Mouse (Mus musculus): ENCODE results near the gene Cox17. TPM values are rescaled to one million over a fixed set of nuclear protein-coding genes. Genes with fewer than 3 reads are reported as not detected.
"Not testable (repeated sequence)": the region's sequence is repeated elsewhere in the genome, so short reads cannot be mapped to it uniquely, and the experiment has no call there.

Gene Cox17
- 73.5 and 90.3 TPM in 2 replicates for polyA plus RNA-seq (2012; rRNA removed)

- 2% methylated on average over 35 of the region's 35 CpGs for WGBS
- DNase-seq (ENCODE audit: low read depth, low spot score), result peak; percentile 90
Observed at GRCm38 (mm10) chr16:38346529-38347325, at the start of gene Cox17, which contains the start of gene Gm21987. Gene Cox17, plus strand, starts transcription at chr16:38346991. Gene Gm21987, plus strand, starts transcription at chr16:38347040.

GRCm38 (mm10) chr16:38298410-38298809, 48.4 kb upstream of the Cox17 start:
- 16% methylated on average over 6 of the region's 6 CpGs for WGBS
- DNase-seq (ENCODE audit: low read depth, low spot score), result no peak

GRCm38 (mm10) chr16:38302367-38302766, 44.4 kb upstream of the Cox17 start:
- WGBS, result 82% methylated on average over 13 of the region's 13 CpGs
- no peak for DNase-seq (ENCODE audit: low read depth, low spot score)

GRCm38 (mm10) chr16:38304460-38305194, 42.2 kb upstream of the Cox17 start:
- WGBS, result 58% methylated on average over 17 of the region's 17 CpGs
- no peak for DNase-seq (ENCODE audit: low read depth, low spot score)

- no peak for DNase-seq (ENCODE audit: low read depth, low spot score)
- 45% methylated on average over 18 of the region's 18 CpGs for WGBS
Observed at GRCm38 (mm10) chr16:38306571-38307220, 40.1 kb upstream of the Cox17 start.

- DNase-seq (ENCODE audit: low read depth, low spot score), result no peak
- WGBS, result 59% methylated on average over 5 of the region's 5 CpGs
Observed at GRCm38 (mm10) chr16:38307221-38307605, 39.6 kb upstream of the Cox17 start.

GRCm38 (mm10) chr16:38307651-38308050, 39.1 kb upstream of the Cox17 start:
- WGBS, result 68% methylated on average over 7 of the region's 7 CpGs
- no peak for DNase-seq (ENCODE audit: low read depth, low spot score)

- no peak for DNase-seq (ENCODE audit: low read depth, low spot score)
- WGBS, result 84% methylated on average over 11 of the region's 11 CpGs
Observed at GRCm38 (mm10) chr16:38308195-38308594, 38.6 kb upstream of the Cox17 start.

- 73% methylated on average over 9 of the region's 9 CpGs for WGBS
Observed at GRCm38 (mm10) chr16:38318492-38318891, 28.3 kb upstream of the Cox17 start.

GRCm38 (mm10) chr16:38319087-38319486, 27.7 kb upstream of the Cox17 start:
- 93% methylated on average over 4 of the region's 4 CpGs for WGBS
- no peak for DNase-seq (ENCODE audit: low read depth, low spot score)

More at GRCm38 (mm10) chr16:38318492-38318891, 28.3 kb upstream of the Cox17 start:
- DNase-seq (ENCODE audit: low read depth, low spot score), result no peak

- DNase-seq (ENCODE audit: low read depth, low spot score), result no peak
- WGBS, result 37% methylated on average over 17 of the region's 17 CpGs
Observed at GRCm38 (mm10) chr16:38321452-38321935, 25.3 kb upstream of the Cox17 start.

- no peak for DNase-seq (ENCODE audit: low read depth, low spot score)
- WGBS, result 92% methylated on average over 15 of the region's 15 CpGs
Observed at GRCm38 (mm10) chr16:38324311-38324710, 22.5 kb upstream of the Cox17 start.

- DNase-seq (ENCODE audit: low read depth, low spot score), result no peak
- WGBS, result 87% methylated on average over 11 of the region's 11 CpGs
Observed at GRCm38 (mm10) chr16:38326778-38327397, 19.9 kb upstream of the Cox17 start.

- no peak for DNase-seq (ENCODE audit: low read depth, low spot score)
- 94% methylated on average over 3 of the region's 3 CpGs for WGBS
Observed at GRCm38 (mm10) chr16:38329340-38329739, 17.5 kb upstream of the Cox17 start.

- WGBS, result 24% methylated on average over 6 of the region's 6 CpGs
- no peak for DNase-seq (ENCODE audit: low read depth, low spot score)
Observed at GRCm38 (mm10) chr16:38334431-38334830, 12.4 kb upstream of the Cox17 start.

GRCm38 (mm10) chr16:38338077-38338476, 8.7 kb upstream of the Cox17 start:
- not testable (repeated sequence) for DNase-seq (ENCODE audit: low read depth, low spot score)
- WGBS, result 83% methylated on average over 4 of the region's 4 CpGs

- no peak for DNase-seq (ENCODE audit: low read depth, low spot score)
- 18% methylated on average over 30 of the region's 30 CpGs for WGBS
Observed at GRCm38 (mm10) chr16:38341396-38342324, 5.1 kb upstream of the Cox17 start, which contains the start of gene Maats1. Gene Maats1, minus strand, starts transcription at chr16:38342143.

- 38% methylated on average over 3 of the region's 3 CpGs for WGBS
- no peak for DNase-seq (ENCODE audit: low read depth, low spot score)
Observed at GRCm38 (mm10) chr16:38344941-38345725, 1.7 kb upstream of the Cox17 start.

All from large intestine, adult 2 months (tissue).